Mouse (Mus musculus): Measurements from ENCODE around the gene Zfp445.

GRCm38 (mm10) chr9:122856716-122857115, 9.1 kb downstream of the Zfp445 start:
- TF ChIP-seq CTCF (IDR thresholded peaks at IDR 0.05; ENCODE audit: low read depth) (no peak), EP300 (IDR thresholded peaks at IDR 0.05; ENCODE audit: low read depth) (no peak)
